Mouse (Mus musculus) erythroblast, embryonic 14.5 days (primary cell): ENCODE results near the gene Sox13.

Experiments used
- GATA1 ChIP-seq: IDR thresholded peaks from 2 replicates; pipeline ENCODE4 v1.6.1; 2012; ENCODE audit warnings: low read length, inconsistent platforms, mixed read lengths
- TAL1 ChIP-seq: IDR thresholded peaks from 3 replicates; pipeline ENCODE4 v1.6.1; 2012; ENCODE audit warnings: low read length, inconsistent platforms, mixed read lengths

DNA sequence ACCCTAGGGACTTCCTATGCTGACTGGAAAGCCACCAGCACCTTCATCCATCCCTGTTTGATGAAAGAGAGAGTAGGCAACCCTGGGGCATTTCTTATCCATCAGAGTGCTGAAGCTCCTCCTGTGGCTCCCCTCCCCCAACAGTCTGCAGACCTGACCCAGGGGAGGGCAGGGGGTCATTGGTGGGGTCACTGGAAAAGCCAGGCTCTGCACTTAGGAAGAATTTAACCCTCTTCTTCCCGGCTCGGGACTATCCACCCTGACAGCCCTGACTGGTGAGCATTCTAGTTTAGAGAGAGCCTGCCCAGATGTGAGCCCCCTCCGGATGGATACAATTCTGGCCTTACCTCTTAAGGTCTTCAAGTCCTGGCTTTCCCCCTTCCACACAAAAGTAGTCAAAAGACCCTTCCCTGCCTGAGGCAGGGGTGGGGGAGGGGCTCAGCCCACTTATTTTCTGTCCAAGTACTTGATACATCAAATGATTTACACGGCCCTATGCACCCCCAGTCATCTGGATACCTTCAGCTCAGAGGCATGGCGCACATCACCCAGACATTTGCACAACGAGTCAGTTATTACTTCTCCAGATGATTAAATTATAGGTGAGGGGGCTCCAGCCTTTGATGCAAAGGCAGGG lies 15.2 kb downstream of the Sox13 start:
- TF ChIP-seq TAL1 (no peak), GATA1 (no peak)
